Mouse (Mus musculus): Measurements from ENCODE around the gene Sag. TPM values are rescaled to one million over a fixed set of nuclear protein-coding genes. Genes with fewer than 3 reads are reported as not detected.

The Sag gene
- total and polyA plus RNA-seq, 3 experiments = 0.16 to 0.57 (median 0.43) TPM

DNA sequence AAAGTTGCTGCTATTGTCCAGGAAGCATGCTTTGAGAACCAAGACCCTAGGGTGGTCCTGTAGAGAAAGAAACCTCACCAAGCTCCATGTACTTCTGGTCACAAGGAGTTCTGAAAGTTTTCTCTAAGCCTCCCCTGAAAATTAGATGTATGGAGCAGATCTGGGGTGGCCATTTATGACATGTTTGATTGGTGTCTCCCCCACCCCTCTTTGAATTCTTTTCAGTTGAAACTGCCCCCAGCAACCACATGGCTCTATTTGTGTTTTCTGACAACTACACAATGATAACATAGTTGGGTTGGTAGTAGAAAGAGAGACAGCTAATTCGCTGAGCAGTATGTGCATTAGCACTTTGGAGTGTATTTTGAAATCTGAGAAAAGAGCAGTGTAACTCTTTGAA, 52.0 kb downstream of the Sag start:
- WGBS = 82% methylated on average over 1 of the region's 1 CpGs
- peak overlapping the region; percentile 88 for H3K27ac ChIP-seq
- H3K27me3 ChIP-seq (ENCODE audit: control insufficient read depth, insufficient read depth, low read length) = no peaks in the 10 kb centered on the region
- peaks cover 5% of the 10 kb centered on the region for H3K79me2 ChIP-seq (replicated peaks; ENCODE audit: control insufficient read depth, insufficient read depth, low read length)
- no peak overlapping the region for H3K4me3 ChIP-seq
- no peak overlapping the region for H3K9ac ChIP-seq (ENCODE audit: low read depth, low read length)
- peaks cover 14% of the 10 kb centered on the region for H3K36me3 ChIP-seq (ENCODE audit: control insufficient read depth, insufficient read depth, low read length)
- peaks cover 15% of the 10 kb centered on the region for H3K4me1 ChIP-seq (ENCODE audit: control insufficient read depth, insufficient read depth, low read length)
- intact Hi-C loops (cut with DNase I) = loop anchor here (5.0 kb wide), 1 partner anchor 37 kb away; no protein-coding TSS in a partner anchor
- DNase-seq = no peak
- TF ChIP-seq EP300 (IDR thresholded peaks at IDR 0.05; ENCODE audit: insufficient read depth, low read depth, low read length) (no peak), POLR2A (IDR thresholded peaks at IDR 0.05; ENCODE audit: insufficient read depth, low read depth, low read length) (no peak), CTCF (IDR thresholded peaks at IDR 0.05) (no peak)

- DNase-seq = peak in 1 of 2 experiments; percentile 56
- peaks cover 15% of the 10 kb centered on the region for H3K4me1 ChIP-seq (ENCODE audit: control insufficient read depth, insufficient read depth, low read length)
- H3K27me3 ChIP-seq (ENCODE audit: control insufficient read depth, insufficient read depth, low read length) = no peaks in the 10 kb centered on the region
- H3K4me3 ChIP-seq = no peak overlapping the region
- WGBS = 23% methylated on average over 3 of the region's 3 CpGs
- intact Hi-C loops (cut with DNase I) = loop anchor here (5.0 kb wide), 1 partner anchor 35 kb away; no protein-coding TSS in a partner anchor
- peak overlapping the region; percentile 48 for H3K27ac ChIP-seq
- H3K36me3 ChIP-seq (ENCODE audit: control insufficient read depth, insufficient read depth, low read length) = peaks cover 14% of the 10 kb centered on the region
- TF ChIP-seq POLR2A (IDR thresholded peaks at IDR 0.05; ENCODE audit: insufficient read depth, low read depth, low read length) (no peak), CTCF (IDR thresholded peaks at IDR 0.05) (no peak)
- no peak overlapping the region for H3K9ac ChIP-seq (ENCODE audit: low read depth, low read length)
- H3K79me2 ChIP-seq (replicated peaks; ENCODE audit: control insufficient read depth, insufficient read depth, low read length) = peaks cover 7% of the 10 kb centered on the region
These were observed 53.3 kb downstream of the Sag start for GRCm38 (mm10) chr1:87856823-87857222.

- intact Hi-C loops (cut with DNase I) = loop anchor here (2.0 to 5.0 kb wide), 2 partner anchors 23 to 34 kb away; no protein-coding TSS in a partner anchor
- Histone ChIP-seq H3K9ac (ENCODE audit: low read depth, low read length) (no peak overlapping the region), H3K4me3 (no peak overlapping the region), H3K36me3 (ENCODE audit: control insufficient read depth, insufficient read depth, low read length) (peaks cover 18% of the 10 kb centered on the region), H3K4me1 (ENCODE audit: control insufficient read depth, insufficient read depth, low read length) (peaks cover 19% of the 10 kb centered on the region), H3K27ac (0 out of 2 replicates have a peak overlapping the region, but pooled peaks have one; percentile 2), H3K27me3 (ENCODE audit: control insufficient read depth, insufficient read depth, low read length) (no peaks in the 10 kb centered on the region), H3K79me2 (replicated peaks; ENCODE audit: control insufficient read depth, insufficient read depth, low read length) (peaks cover 12% of the 10 kb centered on the region)
- 48% methylated on average over 1 of the region's 1 CpGs for WGBS
- TF ChIP-seq CTCF (IDR thresholded peaks at IDR 0.05) = no peak
- TF ChIP-seq EP300 (IDR thresholded peaks at IDR 0.05; ENCODE audit: insufficient read depth, low read depth, low read length) = no peak
- no peak for TF ChIP-seq POLR2A (IDR thresholded peaks at IDR 0.05; ENCODE audit: insufficient read depth, low read depth, low read length)
- DNase-seq = no peak
These were observed 54.6 kb downstream of the Sag start for GRCm38 (mm10) chr1:87858031-87858430.

DNA sequence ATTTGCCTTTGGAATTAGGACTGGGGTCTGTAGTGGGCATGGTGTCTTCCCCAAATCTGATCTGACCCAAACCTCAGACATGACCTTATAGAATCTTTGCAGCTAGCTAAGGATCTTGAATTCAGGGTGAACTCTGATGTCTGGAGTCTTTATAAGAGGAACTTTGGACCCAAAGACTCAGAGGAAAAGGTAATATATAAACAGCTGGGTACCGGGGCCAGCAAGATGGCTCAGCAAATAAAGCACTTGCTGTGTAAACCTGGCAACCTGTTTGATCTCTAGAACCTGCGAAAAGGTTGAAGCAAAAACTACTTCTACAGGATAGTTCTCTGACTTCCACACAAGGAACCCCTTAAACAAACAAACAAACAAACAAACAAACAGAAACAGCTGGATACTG, 55.0 kb downstream of the Sag start:
- TF ChIP-seq CTCF (IDR thresholded peaks at IDR 0.05) (no peak), POLR2A (IDR thresholded peaks at IDR 0.05; ENCODE audit: insufficient read depth, low read depth, low read length) (no peak), EP300 (IDR thresholded peaks at IDR 0.05; ENCODE audit: insufficient read depth, low read depth, low read length) (no peak)
- 85% methylated on average over 2 of the region's 2 CpGs for WGBS
- Histone ChIP-seq H3K79me2 (replicated peaks; ENCODE audit: control insufficient read depth, insufficient read depth, low read length) (peaks cover 12% of the 10 kb centered on the region), H3K4me1 (ENCODE audit: control insufficient read depth, insufficient read depth, low read length) (peaks cover 20% of the 10 kb centered on the region), H3K36me3 (ENCODE audit: control insufficient read depth, insufficient read depth, low read length) (peaks cover 18% of the 10 kb centered on the region), H3K27me3 (ENCODE audit: control insufficient read depth, insufficient read depth, low read length) (no peaks in the 10 kb centered on the region), H3K4me3 (no peak overlapping the region), H3K27ac (no peak overlapping the region), H3K9ac (ENCODE audit: low read depth, low read length) (no peak overlapping the region)
- DNase-seq = no peak
- intact Hi-C loops (cut with DNase I) = loop anchor here (2.0 to 5.0 kb wide), 2 partner anchors 22 to 34 kb away; no protein-coding TSS in a partner anchor

DNA sequence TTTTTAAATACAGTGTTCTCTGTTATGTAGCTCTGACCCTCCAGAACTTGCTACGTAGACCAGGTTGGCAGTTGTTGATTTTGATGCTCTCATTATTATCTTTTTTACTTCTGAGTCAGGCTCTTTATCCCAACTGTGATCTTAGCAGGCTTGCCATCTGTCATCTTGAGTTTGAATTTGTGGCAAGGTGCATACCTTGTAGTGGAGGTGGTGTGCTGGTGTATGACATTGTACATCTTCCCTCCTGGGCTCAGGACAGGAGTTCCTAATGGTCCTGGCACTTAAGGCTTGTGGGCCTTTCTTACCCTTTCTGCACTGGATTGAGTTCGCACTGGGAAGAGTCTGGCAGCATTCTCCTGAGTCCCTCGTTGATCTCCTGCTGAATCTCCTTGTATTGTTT, 60.1 kb downstream of the Sag start:
- Histone ChIP-seq H3K27me3 (ENCODE audit: control insufficient read depth, insufficient read depth, low read length) (no peaks in the 10 kb centered on the region), H3K4me3 (no peak overlapping the region), H3K9ac (ENCODE audit: low read depth, low read length) (no peak overlapping the region), H3K79me2 (replicated peaks; ENCODE audit: control insufficient read depth, insufficient read depth, low read length) (peaks cover 11% of the 10 kb centered on the region), H3K4me1 (ENCODE audit: control insufficient read depth, insufficient read depth, low read length) (peaks cover 17% of the 10 kb centered on the region), H3K27ac (no peak overlapping the region), H3K36me3 (ENCODE audit: control insufficient read depth, insufficient read depth, low read length) (peaks cover 23% of the 10 kb centered on the region)
- DNase-seq = no peak
- intact Hi-C loops (cut with DNase I) = no loop called here
- no peak for TF ChIP-seq CTCF (IDR thresholded peaks at IDR 0.05)
- no peak for TF ChIP-seq EP300 (IDR thresholded peaks at IDR 0.05; ENCODE audit: insufficient read depth, low read depth, low read length)
- no peak for TF ChIP-seq POLR2A (IDR thresholded peaks at IDR 0.05; ENCODE audit: insufficient read depth, low read depth, low read length)
- 69% methylated on average over 3 of the region's 3 CpGs for WGBS

- Histone ChIP-seq H3K27ac (no peak overlapping the region), H3K27me3 (ENCODE audit: control insufficient read depth, insufficient read depth, low read length) (no peaks in the 10 kb centered on the region), H3K36me3 (ENCODE audit: control insufficient read depth, insufficient read depth, low read length) (peaks cover 18% of the 10 kb centered on the region), H3K9ac (ENCODE audit: low read depth, low read length) (no peak overlapping the region), H3K79me2 (replicated peaks; ENCODE audit: control insufficient read depth, insufficient read depth, low read length) (peaks cover 13% of the 10 kb centered on the region), H3K4me1 (ENCODE audit: control insufficient read depth, insufficient read depth, low read length) (peaks cover 16% of the 10 kb centered on the region), H3K4me3 (no peak overlapping the region)
- no peak for TF ChIP-seq EP300 (IDR thresholded peaks at IDR 0.05; ENCODE audit: insufficient read depth, low read depth, low read length)
- TF ChIP-seq POLR2A (IDR thresholded peaks at IDR 0.05; ENCODE audit: insufficient read depth, low read depth, low read length) = no peak
- no peak for TF ChIP-seq CTCF (IDR thresholded peaks at IDR 0.05)
- DNase-seq = no peak
- intact Hi-C loops (cut with DNase I) = no loop called here
These were observed 61.4 kb downstream of the Sag start for GRCm38 (mm10) chr1:87864889-87865288.

All from heart, adult 2 months (tissue).